Mouse (Mus musculus) ES-Bruce4 (cell line): ENCODE data around the gene Epc2.

ENCODE experiments used
- CTCF ChIP-seq: IDR thresholded peaks from one replicate; pipeline ENCODE4 v1.8.1; 2011; ENCODE audit warnings: low read depth, low read length
- EP300 ChIP-seq: IDR thresholded peaks from 2 replicates; pipeline ENCODE4 v1.6.1; 2011; ENCODE audit warnings: low read depth, low read length; ENCODE audit not compliant: insufficient read depth
- POLR2A ChIP-seq: IDR thresholded peaks from one replicate; pipeline ENCODE4 v1.8.1; 2011; ENCODE audit warnings: low read length; ENCODE audit not compliant: insufficient read depth

DNA sequence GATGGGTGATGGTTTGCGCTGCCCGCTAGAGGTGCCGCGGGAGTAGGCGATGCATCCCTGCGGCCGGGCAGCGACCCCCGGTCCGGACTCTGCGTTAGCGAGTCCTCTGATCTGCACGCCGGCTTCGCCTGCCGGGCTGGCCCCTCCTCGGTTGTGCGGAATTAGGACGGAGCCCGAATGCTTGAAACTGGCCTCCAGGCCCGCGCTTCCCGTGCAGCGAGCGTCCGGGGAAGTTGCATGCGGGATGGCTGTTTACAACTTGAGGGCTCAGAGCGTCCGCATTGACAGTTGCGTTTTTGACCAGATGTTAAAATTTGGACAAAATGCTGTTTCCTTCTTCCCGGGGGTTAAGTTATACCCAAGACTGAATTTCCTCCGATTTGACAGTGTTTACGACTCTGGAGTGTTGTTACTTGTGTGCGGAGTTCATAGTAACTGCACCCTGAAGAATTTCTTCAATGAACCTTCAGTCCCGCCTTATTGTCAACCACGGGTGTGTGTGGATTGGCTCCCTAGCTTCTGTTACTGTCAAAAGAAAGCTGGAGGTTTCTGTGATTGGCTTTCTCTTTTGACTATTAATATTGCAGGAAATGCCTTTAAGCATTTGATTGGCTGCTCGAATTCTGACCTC lies 1.3 kb downstream of the Epc2 start:
- TF ChIP-seq POLR2A (no peak), CTCF (no peak), EP300 (no peak)
